Mouse (Mus musculus): Measurements from ENCODE around the gene Cpeb2. TPM values are rescaled to one million over a fixed set of nuclear protein-coding genes. Genes with fewer than 3 reads are reported as not detected.

Gene Cpeb2
- polyA plus RNA-seq, 2 experiments: 4.5 to 5.7 TPM

DNA sequence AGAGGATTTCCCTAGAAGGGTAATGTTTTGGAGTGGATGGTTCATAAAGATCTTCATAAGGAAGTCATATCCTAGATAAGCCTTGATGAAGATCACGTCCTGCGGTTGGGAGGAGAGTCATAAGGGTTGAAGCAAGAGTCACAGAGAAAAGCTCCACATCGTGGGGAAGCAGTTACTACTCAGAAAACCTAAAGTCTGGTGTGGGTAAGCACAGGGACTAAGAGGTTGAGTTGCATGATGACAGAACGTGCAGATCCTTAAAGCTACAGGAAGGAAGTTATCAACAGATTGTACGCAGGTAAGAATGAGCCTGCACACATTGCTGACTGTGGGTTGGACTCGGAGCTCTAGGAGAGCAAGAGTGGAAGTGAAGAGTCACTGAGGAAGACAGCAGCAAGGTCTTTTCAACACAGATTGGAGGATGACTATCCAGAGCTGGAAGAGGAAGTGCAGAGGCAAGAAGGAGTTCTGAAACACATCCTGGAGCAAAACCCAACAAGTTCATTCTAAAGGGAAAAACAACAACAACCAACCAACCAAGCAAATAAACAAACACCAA is 26.4 kb upstream of the Cpeb2 start:
- no peaks in the 10 kb centered on the region for H3K9me3 ChIP-seq (ENCODE audit: control insufficient read depth, low read length)
- no peaks in the 10 kb centered on the region for H3K4me1 ChIP-seq (ENCODE audit: control insufficient read depth, insufficient read depth, low read length)
- DNase-seq (ENCODE audit: low spot score) (no peak), ATAC-seq (ENCODE audit: low FRiP score, low read depth) (no peak)
- WGBS: 89% methylated on average over 6 of the region's 6 CpGs
- H3K36me3 ChIP-seq (ENCODE audit: control insufficient read depth, insufficient read depth, low read length): no peaks in the 10 kb centered on the region
- TF ChIP-seq POLR2A (IDR thresholded peaks at IDR 0.05; ENCODE audit: borderline replicate concordance, extremely low read depth, insufficient read depth, insufficient read length): no peak
- H3K27me3 ChIP-seq (ENCODE audit: control insufficient read depth, insufficient read depth, low read length): no peaks in the 10 kb centered on the region
- no peak overlapping the region for H3K9ac ChIP-seq (ENCODE audit: low read depth, low read length, severe bottlenecking)
- H3K27ac ChIP-seq (replicated peaks; ENCODE audit: low read depth, low read length): no peak overlapping the region
- no peak overlapping the region for H3K4me3 ChIP-seq (replicated peaks; ENCODE audit: low read length)
- no peak overlapping the region for H3K4me2 ChIP-seq (replicated peaks; ENCODE audit: low read depth, low read length, severe bottlenecking)

- Histone ChIP-seq H3K9ac (ENCODE audit: low read depth, low read length, severe bottlenecking) (no peak overlapping the region), H3K9me3 (ENCODE audit: control insufficient read depth, low read length) (no peaks in the 10 kb centered on the region), H3K36me3 (ENCODE audit: control insufficient read depth, insufficient read depth, low read length) (no peaks in the 10 kb centered on the region), H3K4me2 (replicated peaks; ENCODE audit: low read depth, low read length, severe bottlenecking) (no peak overlapping the region), H3K27me3 (ENCODE audit: control insufficient read depth, insufficient read depth, low read length) (no peaks in the 10 kb centered on the region), H3K4me3 (replicated peaks; ENCODE audit: low read length) (no peak overlapping the region), H3K27ac (replicated peaks; ENCODE audit: low read depth, low read length) (no peak overlapping the region), H3K4me1 (ENCODE audit: control insufficient read depth, insufficient read depth, low read length) (no peaks in the 10 kb centered on the region)
- TF ChIP-seq POLR2A (IDR thresholded peaks at IDR 0.05; ENCODE audit: borderline replicate concordance, extremely low read depth, insufficient read depth, insufficient read length): no peak
- whole genome bisulfite sequencing: 58% methylated on average over 4 of the region's 4 CpGs
- ATAC-seq (ENCODE audit: low FRiP score, low read depth) (no peak), DNase-seq (ENCODE audit: low spot score) (no peak)
These were observed 15.5 kb upstream of the Cpeb2 start for GRCm38 (mm10) chr5:43217468-43217867.

GRCm38 (mm10) chr5:43217987-43218846 is 14.8 kb upstream of the Cpeb2 start:
- WGBS: 70% methylated on average over 10 of the region's 10 CpGs
- DNase-seq (ENCODE audit: low spot score): no peak
- H3K4me2 ChIP-seq (replicated peaks; ENCODE audit: low read depth, low read length, severe bottlenecking): no peak overlapping the region
- no peak overlapping the region for H3K4me3 ChIP-seq (replicated peaks; ENCODE audit: low read length)
- no peaks in the 10 kb centered on the region for H3K36me3 ChIP-seq (ENCODE audit: control insufficient read depth, insufficient read depth, low read length)
- TF ChIP-seq POLR2A (IDR thresholded peaks at IDR 0.05; ENCODE audit: borderline replicate concordance, extremely low read depth, insufficient read depth, insufficient read length): no peak
- H3K9me3 ChIP-seq (ENCODE audit: control insufficient read depth, low read length): no peaks in the 10 kb centered on the region
- no peaks in the 10 kb centered on the region for H3K4me1 ChIP-seq (ENCODE audit: control insufficient read depth, insufficient read depth, low read length)
- no peak for ATAC-seq (ENCODE audit: low FRiP score, low read depth)
- H3K9ac ChIP-seq (ENCODE audit: low read depth, low read length, severe bottlenecking): no peak overlapping the region
- no peak overlapping the region for H3K27ac ChIP-seq (replicated peaks; ENCODE audit: low read depth, low read length)
- H3K27me3 ChIP-seq (ENCODE audit: control insufficient read depth, insufficient read depth, low read length): no peaks in the 10 kb centered on the region

DNA sequence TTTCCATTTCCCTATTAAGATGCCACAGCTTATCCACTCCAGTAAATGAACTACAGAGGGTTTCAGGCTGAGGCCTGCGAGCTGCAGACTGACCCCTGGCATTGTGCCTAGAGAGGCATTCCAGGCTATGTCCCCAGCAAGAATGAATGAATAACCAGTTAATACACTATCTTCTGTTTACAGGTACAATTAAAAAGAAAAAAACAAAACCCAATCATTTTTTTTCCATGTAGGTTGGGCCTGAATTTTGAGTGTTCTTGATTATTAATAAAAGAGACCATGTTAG is 14.2 kb upstream of the Cpeb2 start:
- TF ChIP-seq POLR2A (IDR thresholded peaks at IDR 0.05; ENCODE audit: borderline replicate concordance, extremely low read depth, insufficient read depth, insufficient read length): no peak
- H3K4me3 ChIP-seq (replicated peaks; ENCODE audit: low read length): no peak overlapping the region
- no peak for ATAC-seq (ENCODE audit: low FRiP score, low read depth)

GRCm38 (mm10) chr5:43223359-43223758 is 9.6 kb upstream of the Cpeb2 start:
- Histone ChIP-seq H3K36me3 (ENCODE audit: control insufficient read depth, insufficient read depth, low read length) (no peaks in the 10 kb centered on the region), H3K4me1 (ENCODE audit: control insufficient read depth, insufficient read depth, low read length) (no peaks in the 10 kb centered on the region), H3K27me3 (ENCODE audit: control insufficient read depth, insufficient read depth, low read length) (no peaks in the 10 kb centered on the region), H3K9ac (ENCODE audit: low read depth, low read length, severe bottlenecking) (no peak overlapping the region), H3K9me3 (ENCODE audit: control insufficient read depth, low read length) (no peaks in the 10 kb centered on the region), H3K27ac (replicated peaks; ENCODE audit: low read depth, low read length) (no peak overlapping the region), H3K4me2 (replicated peaks; ENCODE audit: low read depth, low read length, severe bottlenecking) (no peak overlapping the region), H3K4me3 (replicated peaks; ENCODE audit: low read length) (no peak overlapping the region)
- 75% methylated on average over 4 of the region's 4 CpGs for WGBS
- ATAC-seq (ENCODE audit: low FRiP score, low read depth): no peak
- no peak for TF ChIP-seq POLR2A (IDR thresholded peaks at IDR 0.05; ENCODE audit: borderline replicate concordance, extremely low read depth, insufficient read depth, insufficient read length)
- no peak for DNase-seq (ENCODE audit: low spot score)

More for the DNA sequence above, 14.2 kb upstream of the Cpeb2 start:
- no peaks in the 10 kb centered on the region for H3K4me1 ChIP-seq (ENCODE audit: control insufficient read depth, insufficient read depth, low read length)
- no peaks in the 10 kb centered on the region for H3K36me3 ChIP-seq (ENCODE audit: control insufficient read depth, insufficient read depth, low read length)
- no peaks in the 10 kb centered on the region for H3K27me3 ChIP-seq (ENCODE audit: control insufficient read depth, insufficient read depth, low read length)
- H3K27ac ChIP-seq (replicated peaks; ENCODE audit: low read depth, low read length): no peak overlapping the region
- no peak for DNase-seq (ENCODE audit: low spot score)
- WGBS: 37% methylated on average over 1 of the region's 1 CpGs
- H3K9ac ChIP-seq (ENCODE audit: low read depth, low read length, severe bottlenecking): no peak overlapping the region
- no peak overlapping the region for H3K4me2 ChIP-seq (replicated peaks; ENCODE audit: low read depth, low read length, severe bottlenecking)
- H3K9me3 ChIP-seq (ENCODE audit: control insufficient read depth, low read length): no peaks in the 10 kb centered on the region

Measured in limb, embryonic 14.5 days (tissue).